Mouse (Mus musculus) testis, adult 2 months (tissue): ENCODE results near the gene Mxi1. TPM values are rescaled to one million over a fixed set of nuclear protein-coding genes. Genes with fewer than 3 reads are reported as not detected.

ENCODE experiments used
- H3K27ac ChIP-seq: fragments of 200-500 bp; 2 replicates; pipeline ENCODE4 v1.5.1; 2012; ENCODE audit warnings: low read depth, low read length; ENCODE audit not compliant: control insufficient read depth, insufficient read depth
- H3K27me3 ChIP-seq: fragments of 200-500 bp; 2 replicates; pipeline ENCODE4 v1.6.1; 2012; ENCODE audit warnings: mild to moderate bottlenecking, low read length, moderate library complexity; ENCODE audit not compliant: control insufficient read depth, insufficient read depth
- H3K36me3 ChIP-seq: fragments of 200-500 bp; 2 replicates; pipeline ENCODE4 v1.6.1; 2012; ENCODE audit warnings: mild to moderate bottlenecking, low read length; ENCODE audit not compliant: control insufficient read depth, insufficient read depth
- H3K4me1 ChIP-seq: fragments of 200-500 bp; 2 replicates; pipeline ENCODE4 v1.6.1; 2012; ENCODE audit warnings: low read length; ENCODE audit not compliant: control insufficient read depth, insufficient read depth
- H3K4me3 ChIP-seq: fragments of 200-500 bp; 2 replicates; pipeline ENCODE4 v1.5.1; 2012; ENCODE audit warnings: low read depth, mild to moderate bottlenecking, low read length, moderate library complexity, mixed read lengths; ENCODE audit not compliant: control insufficient read depth
- CTCF ChIP-seq: fragments of 200-500 bp; IDR thresholded peaks from 2 replicates; pipeline ENCODE4 v1.5.1; 2012; ENCODE audit warnings: low read depth, mild to moderate bottlenecking, inconsistent platforms, low read length, moderate library complexity; ENCODE audit not compliant: control insufficient read depth, insufficient read depth, insufficient replicate concordance
- POLR2A ChIP-seq: fragments of 200-500 bp; IDR thresholded peaks from 2 replicates; pipeline ENCODE4 v1.6.1; 2012; ENCODE audit warnings: low read depth, mild to moderate bottlenecking, inconsistent platforms, low read length, moderate library complexity; ENCODE audit not compliant: control insufficient read depth
- polyA plus RNA-seq: library from polyadenylated mRNA; depleted of rRNA; stranded (reverse); fragments of >200 nt; gene quantifications from 2 replicates; pipeline ENCODE4 v1.2.3, GENCODE M21; 2012

Mxi1 gene
- polyA plus RNA-seq, 1 experiment: 54.8 TPM

GRCm38 (mm10) chr19:53371666-53372065 lies 61.3 kb downstream of the Mxi1 start, which contains the start of gene Gm10197:
Gene Gm10197, minus strand, starts transcription at chr19:53371766.
- Histone ChIP-seq H3K36me3 (no peaks in the 10 kb centered on the region; the same call in 1 of the 2 replicates), H3K27me3 (no peaks in the 10 kb centered on the region)

DNA sequence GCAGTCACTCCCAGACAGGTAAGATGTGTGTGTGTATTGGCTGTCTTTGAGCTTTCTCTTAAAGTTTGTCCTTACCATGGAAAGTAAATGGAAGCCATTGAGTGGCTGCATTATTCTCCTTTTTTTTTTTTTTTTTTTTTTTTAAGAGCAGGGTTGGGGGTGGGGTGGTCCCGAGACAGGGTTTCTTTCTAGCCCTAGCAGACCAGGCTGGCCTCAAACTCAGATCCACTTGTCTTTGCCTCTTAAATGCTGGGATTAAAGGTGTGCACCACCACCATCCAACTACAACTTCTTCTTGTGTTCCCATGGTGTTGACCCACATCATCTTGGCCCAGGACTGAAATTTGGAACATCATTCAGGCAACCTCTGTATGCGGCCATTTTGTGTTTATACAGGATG lies 63.3 kb downstream of the Mxi1 start:
- no peak for TF ChIP-seq POLR2A
- TF ChIP-seq CTCF: no peak
- Histone ChIP-seq H3K4me1 (no peaks in the 10 kb centered on the region), H3K4me3 (no peak overlapping the region), H3K36me3 (no peaks in the 10 kb centered on the region; the same call in 1 of the 2 replicates), H3K27me3 (no peaks in the 10 kb centered on the region), H3K27ac (no peak overlapping the region)

More at GRCm38 (mm10) chr19:53371666-53372065, 61.3 kb downstream of the Mxi1 start, which contains the start of gene Gm10197:
- Histone ChIP-seq H3K4me1 (no peaks in the 10 kb centered on the region), H3K27ac (no peak within 1 kb of the TSS), H3K4me3 (no peak within 1 kb of the TSS)
- TF ChIP-seq CTCF (no peak), POLR2A (no peak)

DNA sequence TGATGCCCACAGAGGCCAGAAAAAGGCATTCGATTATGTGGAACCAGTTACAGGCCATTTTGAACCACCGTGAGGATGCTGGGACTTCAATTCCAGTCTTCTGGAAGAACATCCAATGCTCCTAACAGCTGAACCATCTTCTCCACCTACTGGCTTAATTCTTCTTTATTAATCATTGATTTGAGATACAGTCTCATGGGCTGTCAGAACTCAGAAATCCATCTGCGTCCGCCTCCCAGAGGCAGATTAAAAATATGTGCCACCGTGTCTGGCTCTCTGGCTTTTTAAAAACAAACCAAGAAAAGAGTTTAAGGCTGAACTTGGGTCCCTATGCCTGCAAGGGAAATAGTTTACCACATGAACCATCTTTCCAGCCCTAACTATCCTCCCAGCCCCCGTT lies 65.0 kb downstream of the Mxi1 start:
- Histone ChIP-seq H3K4me3 (no peak overlapping the region), H3K36me3 (no peaks in the 10 kb centered on the region; the same call in 1 of the 2 replicates), H3K27me3 (no peaks in the 10 kb centered on the region), H3K4me1 (no peaks in the 10 kb centered on the region), H3K27ac (no peak overlapping the region)
- TF ChIP-seq POLR2A (no peak), CTCF (no peak)

DNA sequence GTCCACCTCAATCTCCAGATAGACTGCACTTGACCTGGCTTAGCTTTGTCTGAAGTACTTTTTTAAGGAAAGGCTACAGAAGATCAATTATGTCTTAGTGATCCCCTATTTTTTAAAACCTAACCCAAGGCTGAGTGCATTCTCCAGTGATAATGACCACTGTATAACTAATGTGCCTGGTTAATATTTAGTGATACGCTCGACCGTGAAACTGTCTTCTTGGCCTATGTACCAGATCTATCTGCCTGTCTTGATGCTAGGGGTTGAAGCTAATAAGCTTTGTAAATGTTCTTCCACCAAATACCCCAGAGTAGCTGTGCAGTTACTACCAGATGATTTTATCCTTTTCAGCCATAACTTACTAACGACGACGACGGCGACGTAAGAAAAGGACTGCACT lies 65.5 kb downstream of the Mxi1 start:
- no peak for TF ChIP-seq POLR2A
- no peak for TF ChIP-seq CTCF
- no peak overlapping the region; the same call in 1 of the 2 replicates for H3K4me3 ChIP-seq
- no peak overlapping the region for H3K27ac ChIP-seq
- no peaks in the 10 kb centered on the region for H3K27me3 ChIP-seq
- no peaks in the 10 kb centered on the region; the same call in 1 of the 2 replicates for H3K36me3 ChIP-seq
- no peaks in the 10 kb centered on the region for H3K4me1 ChIP-seq

DNA sequence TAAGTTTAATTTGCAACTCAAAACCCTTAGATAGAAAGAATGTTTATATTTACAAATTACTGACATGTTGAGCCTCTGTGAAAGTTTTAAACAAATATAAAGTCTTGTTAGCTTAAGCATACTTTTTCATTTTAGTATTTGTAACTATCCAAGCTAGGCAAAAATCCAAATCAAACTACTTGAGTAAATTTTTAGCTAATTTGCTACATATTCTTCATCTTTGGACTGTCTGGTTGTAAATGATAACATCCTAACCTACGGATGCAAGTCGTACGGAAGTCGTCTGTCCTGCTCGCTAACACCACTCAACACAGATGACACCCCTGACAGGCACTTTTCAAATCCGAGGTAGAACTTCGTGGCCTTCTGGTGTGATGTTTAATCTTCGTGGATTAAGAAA lies 67.3 kb downstream of the Mxi1 start:
- H3K27me3 ChIP-seq: no peaks in the 10 kb centered on the region
- no peaks in the 10 kb centered on the region; the same call in 1 of the 2 replicates for H3K36me3 ChIP-seq
- no peak overlapping the region for H3K4me3 ChIP-seq
- H3K4me1 ChIP-seq: no peaks in the 10 kb centered on the region
- no peak for TF ChIP-seq CTCF
- no peak for TF ChIP-seq POLR2A
- H3K27ac ChIP-seq: no peak overlapping the region

- H3K4me3 ChIP-seq: no peak overlapping the region
- H3K27ac ChIP-seq: no peak overlapping the region
- no peaks in the 10 kb centered on the region for H3K27me3 ChIP-seq
- no peaks in the 10 kb centered on the region; the same call in 1 of the 2 replicates for H3K36me3 ChIP-seq
- TF ChIP-seq POLR2A: no peak
- TF ChIP-seq CTCF: no peak
- no peaks in the 10 kb centered on the region for H3K4me1 ChIP-seq
Measured at GRCm38 (mm10) chr19:53378421-53378820, 68.1 kb downstream of the Mxi1 start.

DNA sequence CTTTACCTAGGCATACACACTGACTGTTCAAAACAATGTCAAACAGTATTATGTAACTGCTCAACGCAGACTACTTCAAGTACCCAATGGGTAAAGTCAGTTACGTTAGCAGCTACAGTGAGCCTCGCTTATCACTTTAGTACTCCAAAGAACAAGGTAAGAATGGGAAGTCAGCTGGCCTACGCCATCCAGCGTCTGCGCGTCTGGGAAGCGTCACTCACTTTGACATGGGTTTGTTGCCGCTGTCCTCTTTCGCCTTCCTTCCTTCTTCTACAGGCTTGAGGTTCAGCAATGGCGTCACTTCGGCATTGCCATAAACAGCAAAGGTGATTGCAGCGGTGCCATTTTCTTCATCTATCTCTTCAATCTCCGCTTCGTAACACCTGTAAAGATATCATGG lies 73.0 kb downstream of the Mxi1 start:
- no peak for TF ChIP-seq CTCF
- TF ChIP-seq POLR2A: no peak
- Histone ChIP-seq H3K4me1 (no peaks in the 10 kb centered on the region), H3K4me3 (no peak overlapping the region), H3K27ac (no peak overlapping the region), H3K36me3 (peaks cover 2% of the 10 kb centered on the region; the same call in 1 of the 2 replicates), H3K27me3 (no peaks in the 10 kb centered on the region)
